Comparison of ENCODE assay signal across 8 mouse cellular contexts in the genomic region with DNA sequence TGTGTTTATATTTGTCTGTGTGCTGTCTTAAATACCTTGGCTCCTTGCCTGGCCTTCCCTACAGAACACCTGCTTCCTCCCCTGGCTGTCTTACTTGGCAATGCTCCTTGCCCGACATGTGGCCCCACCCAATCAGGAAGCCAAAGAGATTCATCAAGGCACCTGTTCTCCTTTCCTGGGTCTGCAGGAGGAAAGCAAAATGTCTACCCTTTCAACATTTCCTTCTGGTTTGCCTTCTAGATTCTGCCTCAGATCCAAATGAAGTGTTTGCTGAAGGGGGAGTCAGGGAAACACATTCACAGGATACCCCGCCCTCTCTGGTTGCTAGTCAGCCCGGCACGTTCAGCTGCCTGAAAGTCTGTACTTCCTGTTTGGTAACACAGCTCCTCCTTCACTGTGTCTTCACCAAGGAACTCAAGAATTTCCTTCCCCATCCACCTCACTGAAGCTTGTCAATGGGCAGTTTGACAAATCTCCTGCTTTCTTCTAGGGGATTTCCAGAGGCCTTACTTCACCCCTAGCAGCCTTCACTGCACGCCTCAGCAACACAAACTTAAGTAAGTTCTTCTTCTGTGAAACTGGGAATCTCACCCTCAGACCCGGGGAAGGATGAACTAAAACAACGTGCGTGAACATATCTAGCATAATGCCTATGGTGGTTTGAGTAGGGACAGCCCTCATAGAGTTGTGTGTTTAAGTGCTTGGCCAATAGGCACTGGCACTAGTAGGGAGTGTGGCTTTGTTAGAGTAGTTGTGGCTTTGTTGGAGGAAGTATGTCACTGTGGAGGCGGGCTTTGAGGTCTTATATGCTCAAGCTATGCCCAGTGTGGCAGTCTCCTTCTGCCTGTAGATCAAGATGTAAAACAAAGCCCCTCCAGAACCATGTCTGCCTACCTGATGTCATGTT. TPM values are rescaled to one million over a fixed set of nuclear protein-coding genes. Genes with fewer than 3 reads are reported as not detected.
DNase-seq lines count a peak whose midpoint lies in the region.

No protein-coding gene starts in this region.

- peak; percentile 43 for DNase-seq in layer of hippocampus, adult 9-11 months
- DNase-seq in layer of hippocampus, adult 18-20 months (ENCODE audit: low spot score in 2 of 2): no peak
- peak; percentile 68 for DNase-seq in cerebellum, adult 11 months
- peak; percentile 90 for DNase-seq in induced T-regulatory cell, adult 2 months (ENCODE audit: low read depth)
- peak; percentile 61 for DNase-seq in lung, postnatal 10 days
- peak; percentile 56 to 69 for DNase-seq in thymus, postnatal 10 days (ENCODE audit: low spot score in 2 of 2)
- DNase-seq in layer of hippocampus, postnatal 25 days (ENCODE audit: extremely low spot score in 1 of 2, low spot score in 1 of 2): no peak
- DNase-seq in ovary, postnatal 14 days (ENCODE audit: low spot score): no peak

RNA-seq across cellular contexts. Expression of gene Stard5, which starts 27.7 kb away (rescaled TPM):
- total RNA-seq in layer of hippocampus, adult 18-20 months (2021): 10 to 100 TPM; 15.7 to 16.3 TPM
- 10 to 100 TPM; 15.3 to 16.2 TPM for total RNA-seq in layer of hippocampus, postnatal 25 days (2021)

Comparison
In these comparisons a context has a peak if more than half of its experiments do, and no peak if none do; other contexts are left out.
1. DNase-seq: peak in layer of hippocampus, adult 9-11 months (single experiment), cerebellum, adult 11 months (single experiment), induced T-regulatory cell, adult 2 months (single experiment), lung, postnatal 10 days (single experiment) and thymus, postnatal 10 days (2 of 2); none in layer of hippocampus, adult 18-20 months (0 of 2), layer of hippocampus, postnatal 25 days (0 of 2) and ovary, postnatal 14 days (single experiment).